Mouse (Mus musculus) midbrain, embryonic 14.5 days (tissue): ENCODE data around the gene Rs1. TPM values are rescaled to one million over a fixed set of nuclear protein-coding genes. Genes with fewer than 3 reads are reported as not detected.

Experiments used
- ATAC-seq: fragments of 200-750 bp; cut with Nextera tagmentation; 2 replicates; pipeline ENCODE4 v1.8.0; 2017; ENCODE audit warnings: moderate number of reproducible peaks, moderate library complexity; ENCODE audit not compliant: low FRiP score, low TSS enrichment
- DNase-seq: peaks from one replicate; pipeline ENCODE4 v3.0.0-alpha.2; 2015
- H3K27ac ChIP-seq: fragments of 300-500 bp; sonication (generic); replicated peaks from 2 replicates; pipeline ENCODE4 v1.5.1; 2014; ENCODE audit warnings: mild to moderate bottlenecking, low read depth, low read length, moderate library complexity
- H3K27me3 ChIP-seq: fragments of 300-500 bp; sonication (generic); 2 replicates; pipeline ENCODE4 v1.6.1; 2014; ENCODE audit warnings: low read length, control low read depth, mixed read lengths; ENCODE audit not compliant: control insufficient read depth, insufficient read depth
- H3K36me3 ChIP-seq: fragments of 300-500 bp; sonication (generic); 2 replicates; pipeline ENCODE4 v1.6.1; 2014; ENCODE audit warnings: low read length, control low read depth; ENCODE audit not compliant: control insufficient read depth, insufficient read depth
- H3K4me1 ChIP-seq: fragments of 300-500 bp; sonication (generic); 2 replicates; pipeline ENCODE4 v1.6.1; 2014; ENCODE audit warnings: mild to moderate bottlenecking, antibody characterized with exemption, low read length, control low read depth; ENCODE audit not compliant: control insufficient read depth, insufficient read depth
- H3K4me2 ChIP-seq: fragments of 300-500 bp; sonication (generic); 2 replicates; pipeline ENCODE4 v1.6.1; 2014; ENCODE audit warnings: mild to moderate bottlenecking, low read length, moderate library complexity
- H3K4me3 ChIP-seq: fragments of 300-500 bp; sonication (generic); replicated peaks from 2 replicates; pipeline ENCODE4 v1.5.1; 2014; ENCODE audit warnings: low read depth, low read length
- H3K9ac ChIP-seq: fragments of 300-500 bp; sonication (generic); replicated peaks from 2 replicates; pipeline ENCODE4 v1.6.1; 2014; ENCODE audit warnings: mild to moderate bottlenecking, low read length, moderate library complexity
- H3K9me3 ChIP-seq: fragments of 300-500 bp; sonication (generic); 2 replicates; pipeline ENCODE4 v1.6.1; 2016; ENCODE audit warnings: low read length, control low read depth, mixed read lengths; ENCODE audit not compliant: control insufficient read depth
- WGBS: fragments of 180-500 bp; shearing (Covaris S2); extraction: QIAGEN DNeasy Blood & Tissue Kit; methylation state at CpG from one replicate; pipeline ENCODE4 v1.1.7; 2014; 5-methylcytosine and 5-hydroxymethylcytosine counted together
- polyA plus RNA-seq: library from polyadenylated mRNA; unstranded; fragments of >200 nt; fragmentation: Nextera tagmentation; extraction: Ambion mirVana; gene quantifications from 2 replicates; pipeline ENCODE4 v1.2.1, GENCODE M21; 2014

The Rs1 gene
- polyA plus RNA-seq, 1 experiment from 2014 or later = 0.04 TPM

DNA sequence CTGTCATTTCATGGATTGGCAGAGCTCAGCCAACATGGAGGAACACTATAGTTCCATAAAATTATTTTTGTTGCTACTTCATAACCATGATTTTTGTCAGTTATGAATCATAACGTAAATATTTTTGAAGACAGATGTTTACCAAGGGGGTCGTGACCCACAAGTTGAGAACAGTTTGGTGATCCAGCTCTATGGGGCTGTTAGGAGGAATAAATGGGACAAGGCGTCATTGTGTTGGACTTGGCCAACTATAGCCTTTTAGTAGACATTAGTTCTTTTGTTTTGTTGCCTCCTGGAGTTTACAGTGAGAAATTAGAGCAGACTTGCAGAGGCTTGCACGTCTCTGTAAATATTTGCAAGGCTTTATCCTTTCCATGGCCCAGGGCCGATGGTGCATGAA, 14.5 kb downstream of the Rs1 start:
- Histone ChIP-seq H3K9me3 (no peaks in the 10 kb centered on the region), H3K27me3 (no peaks in the 10 kb centered on the region), H3K9ac (no peak overlapping the region), H3K4me2 (no peak overlapping the region), H3K27ac (no peak overlapping the region), H3K4me1 (no peaks in the 10 kb centered on the region), H3K4me3 (no peak overlapping the region), H3K36me3 (no peaks in the 10 kb centered on the region)
- WGBS = 80% methylated on average over 5 of the region's 5 CpGs
- DNase-seq = no peak
- ATAC-seq = no peak

DNA sequence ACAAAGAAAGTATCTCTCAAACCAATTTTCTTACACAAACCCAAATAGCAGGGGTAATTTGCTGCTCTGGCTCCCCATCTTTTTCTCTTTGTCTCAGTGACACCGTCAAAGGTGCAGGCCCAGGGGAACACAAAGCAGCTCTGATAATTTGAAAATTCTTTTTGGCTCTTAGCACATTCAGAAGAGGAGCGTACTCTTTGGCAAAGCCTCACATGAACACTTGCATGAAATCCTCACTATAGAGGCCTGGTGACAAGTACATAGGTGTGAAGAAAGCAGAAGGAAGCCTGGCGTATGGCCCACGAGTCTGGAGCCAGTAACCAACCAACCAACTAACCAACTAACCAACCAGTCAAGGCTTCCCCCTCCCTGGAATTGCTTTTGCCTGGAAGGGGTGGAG, 27.1 kb downstream of the Rs1 start:
- Histone ChIP-seq H3K36me3 (no peaks in the 10 kb centered on the region), H3K9ac (no peak overlapping the region), H3K4me1 (no peaks in the 10 kb centered on the region), H3K4me3 (no peak overlapping the region), H3K27ac (no peak overlapping the region), H3K9me3 (no peaks in the 10 kb centered on the region), H3K27me3 (no peaks in the 10 kb centered on the region), H3K4me2 (no peak overlapping the region)
- DNase-seq (no peak), ATAC-seq (no peak)
- 83% methylated on average over 4 of the region's 4 CpGs for WGBS

DNA sequence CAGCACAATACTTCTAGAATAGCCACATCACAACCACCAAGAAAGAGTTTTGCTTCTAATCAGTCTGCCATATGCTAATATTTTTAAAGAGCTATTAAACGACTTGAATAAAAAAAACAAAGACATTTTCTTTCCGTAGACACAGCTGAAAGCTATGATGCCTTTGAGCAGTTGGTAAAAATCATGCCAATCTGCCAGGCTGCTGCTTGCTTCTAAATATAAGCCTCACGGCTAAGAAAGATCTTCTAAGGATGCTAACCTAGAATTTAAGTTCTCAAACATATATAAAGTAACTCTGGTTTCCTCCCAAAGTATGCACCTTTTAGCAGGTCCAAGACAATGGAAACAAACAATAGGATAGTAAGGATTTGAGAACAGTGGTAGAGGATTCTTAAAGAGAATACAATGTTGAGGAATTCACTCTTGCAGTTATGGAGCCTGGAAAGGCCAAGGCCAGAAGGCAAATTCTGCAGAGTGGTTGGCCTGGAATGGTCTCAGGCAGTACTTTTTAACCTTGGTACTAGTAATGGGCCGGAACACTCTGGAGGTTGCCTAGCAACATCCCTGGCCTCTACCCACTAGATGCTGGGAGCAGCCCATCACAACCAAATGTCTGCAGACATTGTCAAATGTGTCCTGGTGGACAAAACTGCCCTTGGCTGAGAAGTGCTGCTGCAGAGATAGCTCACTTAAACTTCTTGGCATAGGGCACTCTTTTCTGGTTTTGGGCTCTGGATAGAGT, 36.8 kb downstream of the Rs1 start:
- Histone ChIP-seq H3K4me3 (no peak overlapping the region), H3K4me2 (no peak overlapping the region), H3K4me1 (no peaks in the 10 kb centered on the region), H3K27ac (no peak overlapping the region), H3K36me3 (no peaks in the 10 kb centered on the region), H3K9me3 (no peaks in the 10 kb centered on the region), H3K9ac (no peak overlapping the region), H3K27me3 (peaks cover 4% of the 10 kb centered on the region; the same call in 1 of the 2 replicates)
- DNase-seq = no peak
- ATAC-seq = no peak
- 79% methylated on average over 4 of the region's 4 CpGs for WGBS

DNA sequence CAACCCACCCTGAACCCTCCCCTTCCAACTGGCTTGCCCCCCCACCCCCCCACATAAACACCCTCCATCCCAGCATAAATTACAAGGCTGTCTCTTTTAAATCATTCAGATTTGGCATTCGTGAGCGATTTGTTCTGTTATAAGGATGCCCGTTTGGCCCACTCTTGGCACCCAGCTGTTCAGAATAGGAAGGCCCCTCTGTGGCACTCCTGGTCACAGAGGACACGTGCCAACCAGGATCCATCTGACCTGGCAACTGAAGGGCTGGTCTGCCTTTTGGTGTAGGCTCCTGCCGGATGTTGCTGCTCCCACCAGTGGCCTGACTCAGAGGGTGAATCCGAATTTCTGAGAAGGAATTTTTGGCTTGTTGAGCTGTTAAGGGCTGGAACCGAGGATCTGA, 40.4 kb downstream of the Rs1 start:
- Histone ChIP-seq H3K27ac (no peak overlapping the region), H3K4me3 (no peak overlapping the region), H3K4me1 (no peaks in the 10 kb centered on the region), H3K27me3 (no peaks in the 10 kb centered on the region; the same call in 1 of the 2 replicates), H3K36me3 (no peaks in the 10 kb centered on the region), H3K4me2 (no peak overlapping the region), H3K9me3 (no peaks in the 10 kb centered on the region), H3K9ac (no peak overlapping the region)
- WGBS = 87% methylated on average over 7 of the region's 7 CpGs
- ATAC-seq (no peak), DNase-seq (no peak)

Other genes starting within 250 kb of the Rs1 start
- gene Ppef1, start 32.2 kb upstream of the Rs1 start, polyA plus RNA-seq = 0.75 and 0.92 TPM in 2 replicates
- gene Gja6, start 139.0 kb downstream of the Rs1 start, polyA plus RNA-seq = not detected in 2 replicates
- 5.9 and 6.1 TPM in 2 replicates for gene Cdkl5, start 226.7 kb downstream of the Rs1 start, polyA plus RNA-seq